Mouse (Mus musculus) liver, embryonic 11.5 days (tissue): ENCODE data around the gene Sncg. TPM values are rescaled to one million over a fixed set of nuclear protein-coding genes. Genes with fewer than 3 reads are reported as not detected.
"Not testable (repeated sequence)": the region's sequence is repeated elsewhere in the genome, so short reads cannot be mapped to it uniquely, and the experiment has no call there.

Experiments
- ATAC-seq: fragments of 200-750 bp; cut with Nextera tagmentation; replicated peaks from 2 replicates; pipeline ENCODE4 v1.8.0; 2017; ENCODE audit warnings: moderate number of reproducible peaks, mild to moderate bottlenecking, moderate TSS enrichment, moderate library complexity; ENCODE audit not compliant: low FRiP score
- DNase-seq: peaks from one replicate; pipeline ENCODE4 v3.0.0-alpha.2; 2017; ENCODE audit warnings: low spot score
- H3K27ac ChIP-seq: fragments of 300-500 bp; sonication (generic); 2 replicates; pipeline ENCODE4 v1.5.1; 2014; ENCODE audit warnings: mild to moderate bottlenecking, low read depth, low read length, control low read depth
- H3K27me3 ChIP-seq: fragments of 300-500 bp; sonication (generic); replicated peaks from 2 replicates; pipeline ENCODE4 v1.6.1; 2014; ENCODE audit warnings: low read length, mixed read lengths; ENCODE audit not compliant: control insufficient read depth, insufficient read depth
- H3K36me3 ChIP-seq: fragments of 300-500 bp; sonication (generic); 2 replicates; pipeline ENCODE4 v1.6.1; 2014; ENCODE audit warnings: mild to moderate bottlenecking, low read length, moderate library complexity, mixed read lengths; ENCODE audit not compliant: control insufficient read depth, insufficient read depth
- H3K4me1 ChIP-seq: fragments of 300-500 bp; sonication (generic); replicated peaks from 2 replicates; pipeline ENCODE4 v1.6.1; 2014; ENCODE audit warnings: low read length, mixed read lengths; ENCODE audit not compliant: control insufficient read depth, insufficient read depth
- H3K4me2 ChIP-seq: fragments of 300-500 bp; sonication (generic); 2 replicates; pipeline ENCODE4 v1.6.1; 2014; ENCODE audit warnings: mild to moderate bottlenecking, control low read depth, moderate library complexity
- H3K4me3 ChIP-seq: fragments of 300-500 bp; sonication (generic); 2 replicates; pipeline ENCODE4 v1.5.1; 2014; ENCODE audit warnings: low read depth, low read length, control low read depth
- H3K9ac ChIP-seq: fragments of 300-500 bp; sonication (generic); 2 replicates; pipeline ENCODE4 v1.6.1; 2014; ENCODE audit warnings: low read depth, low read length, control low read depth
- H3K9me3 ChIP-seq: fragments of 300-500 bp; sonication (generic); 2 replicates; pipeline ENCODE4 v1.6.1; 2016; ENCODE audit warnings: low read length, inconsistent platforms, mixed read lengths; ENCODE audit not compliant: control insufficient read depth
- WGBS: fragments of 180-500 bp; shearing (Covaris S2); extraction: QIAGEN DNeasy Blood & Tissue Kit; methylation state at CpG from one replicate; pipeline ENCODE4 v1.1.7; 2014; 5-methylcytosine and 5-hydroxymethylcytosine counted together
- polyA plus RNA-seq: library from polyadenylated mRNA; unstranded; fragments of >200 nt; fragmentation: Nextera tagmentation; extraction: Ambion mirVana; gene quantifications from 2 replicates; pipeline ENCODE4 v1.2.1, GENCODE M21; 2014

Gene Sncg
- 1.6 and 1.8 TPM in 2 replicates for polyA plus RNA-seq

DNA sequence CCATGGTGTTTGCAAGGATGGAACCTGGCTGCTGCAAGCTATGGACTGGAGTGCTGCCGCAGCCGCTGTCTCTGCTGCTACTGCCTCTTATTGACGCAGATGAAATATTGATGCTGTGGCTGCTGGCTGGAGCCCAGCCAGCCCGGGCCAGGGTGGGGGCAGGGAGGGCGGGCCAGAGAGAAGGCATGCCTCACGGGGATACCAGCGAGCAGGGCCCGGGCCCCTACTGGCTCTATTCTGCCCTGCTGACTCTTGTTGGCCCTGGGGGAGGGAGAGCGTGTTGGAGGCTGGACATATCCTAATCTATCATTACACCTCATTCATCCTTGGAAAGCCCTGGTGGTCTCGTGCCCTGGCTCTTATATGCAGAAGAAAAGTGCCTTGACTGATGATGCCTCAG is at the start of gene Sncg:
Sncg (minus strand) TSS at position 213 of the 400 bp plus-strand sequence.
- no peak within 1 kb of the TSS for H3K9ac ChIP-seq
- H3K4me2 ChIP-seq: 0 out of 2 replicates have a peak within 1 kb of the TSS, but pooled peaks have one; percentile 31
- no peaks in the 10 kb centered on the region for H3K27me3 ChIP-seq
- no peak within 1 kb of the TSS for H3K27ac ChIP-seq
- WGBS: 49% methylated on average over 10 of the region's 10 CpGs
- no peaks in the 10 kb centered on the region for H3K36me3 ChIP-seq
- no peaks in the 10 kb centered on the region for H3K9me3 ChIP-seq
- no peak for ATAC-seq
- H3K4me3 ChIP-seq: 0 out of 2 replicates have a peak within 1 kb of the TSS, but pooled peaks have one; percentile 11
- H3K4me1 ChIP-seq: no peaks in the 10 kb centered on the region
- no peak for DNase-seq

GRCm38 (mm10) chr14:34421078-34421477 is 46.5 kb upstream of the Sncg start:
- WGBS: 95% methylated on average over 1 of the region's 1 CpGs
- no peak for DNase-seq
- no peak overlapping the region for H3K4me2 ChIP-seq

DNA sequence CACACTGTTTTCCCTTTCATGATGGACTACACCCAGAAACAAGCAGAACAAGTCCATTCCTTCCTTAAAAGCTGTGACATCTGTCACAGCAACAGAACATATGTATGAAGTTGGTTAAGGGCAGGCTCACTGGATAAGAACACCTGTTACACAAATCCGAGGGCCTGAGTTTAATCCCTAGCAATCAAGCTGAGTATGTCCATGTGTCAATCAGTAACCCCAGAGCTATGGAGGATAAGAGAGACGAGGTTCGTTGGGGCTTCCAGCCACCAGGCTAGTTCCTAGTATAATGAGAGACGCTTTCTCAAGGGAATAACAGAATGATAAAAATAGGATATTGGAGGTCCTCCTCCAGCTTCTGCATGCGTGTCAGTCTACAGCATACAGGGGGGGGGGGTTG is 42.9 kb upstream of the Sncg start:
- ATAC-seq: no peak
- 81% methylated on average over 5 of the region's 5 CpGs for WGBS
- Histone ChIP-seq H3K9ac (no peak overlapping the region), H3K27me3 (no peaks in the 10 kb centered on the region), H3K4me2 (no peak overlapping the region), H3K36me3 (no peaks in the 10 kb centered on the region), H3K4me1 (no peaks in the 10 kb centered on the region), H3K4me3 (no peak overlapping the region), H3K9me3 (no peaks in the 10 kb centered on the region), H3K27ac (no peak overlapping the region)
- no peak for DNase-seq

More at GRCm38 (mm10) chr14:34421078-34421477, 46.5 kb upstream of the Sncg start:
- no peaks in the 10 kb centered on the region for H3K4me1 ChIP-seq
- no peak overlapping the region for H3K27ac ChIP-seq
- H3K36me3 ChIP-seq: no peaks in the 10 kb centered on the region
- H3K4me3 ChIP-seq: no peak overlapping the region
- no peak for ATAC-seq
- no peak overlapping the region for H3K9ac ChIP-seq
- H3K9me3 ChIP-seq: no peaks in the 10 kb centered on the region
- H3K27me3 ChIP-seq: no peaks in the 10 kb centered on the region

GRCm38 (mm10) chr14:34416946-34417345 is 42.4 kb upstream of the Sncg start:
- H3K4me3 ChIP-seq, H3K4me1 ChIP-seq, H3K27ac ChIP-seq, H3K4me2 ChIP-seq, H3K36me3 ChIP-seq, ATAC-seq, H3K9ac ChIP-seq, H3K9me3 ChIP-seq, H3K27me3 ChIP-seq, DNase-seq: not testable (repeated sequence)
- 87% methylated on average over 4 of the region's 4 CpGs for WGBS

GRCm38 (mm10) chr14:34412164-34412896 is 37.7 kb upstream of the Sncg start:
- Histone ChIP-seq H3K36me3 (peaks cover 6% of the 10 kb centered on the region; the same call in 1 of the 2 replicates), H3K27me3 (no peaks in the 10 kb centered on the region), H3K9ac (no peak overlapping the region), H3K9me3 (no peaks in the 10 kb centered on the region), H3K27ac (no peak overlapping the region), H3K4me2 (no peak overlapping the region), H3K4me1 (no peaks in the 10 kb centered on the region), H3K4me3 (no peak overlapping the region)
- DNase-seq: no peak
- ATAC-seq: no peak
- 92% methylated on average over 7 of the region's 7 CpGs for WGBS

DNA sequence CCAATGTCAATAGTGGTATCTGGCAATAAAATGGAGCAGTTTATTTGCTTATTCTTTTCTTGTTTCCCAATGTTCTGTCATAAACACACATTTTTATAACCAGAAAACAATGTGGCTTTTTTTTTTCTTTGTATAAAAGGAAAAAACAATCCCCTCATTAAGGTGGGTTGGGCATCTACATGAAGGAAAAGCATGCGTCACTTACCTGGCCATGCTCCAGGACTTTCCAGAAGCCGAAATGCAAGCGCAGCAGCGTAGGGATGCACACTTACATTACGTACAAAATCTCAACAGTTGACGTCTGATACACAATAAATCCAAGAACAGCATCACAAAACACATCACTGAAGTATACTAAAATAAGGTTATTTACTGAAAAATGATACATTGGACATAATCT is 36.1 kb upstream of the Sncg start:
- 97% methylated on average over 6 of the region's 6 CpGs for WGBS
- no peaks in the 10 kb centered on the region for H3K9me3 ChIP-seq
- DNase-seq: no peak
- peaks cover 8% of the 10 kb centered on the region; the same call in 1 of the 2 replicates for H3K36me3 ChIP-seq
- H3K27me3 ChIP-seq: no peaks in the 10 kb centered on the region
- H3K9ac ChIP-seq: no peak overlapping the region
- no peak overlapping the region for H3K27ac ChIP-seq
- H3K4me2 ChIP-seq: no peak overlapping the region
- no peak overlapping the region for H3K4me3 ChIP-seq
- no peaks in the 10 kb centered on the region for H3K4me1 ChIP-seq
- ATAC-seq: no peak

GRCm38 (mm10) chr14:34403424-34403823 is 28.8 kb upstream of the Sncg start:
- Histone ChIP-seq H3K27me3 (no peaks in the 10 kb centered on the region), H3K9me3 (no peaks in the 10 kb centered on the region), H3K4me2 (no peak overlapping the region), H3K4me1 (no peaks in the 10 kb centered on the region), H3K9ac (no peak overlapping the region), H3K36me3 (peaks cover 2% of the 10 kb centered on the region; the same call in 1 of the 2 replicates), H3K4me3 (no peak overlapping the region), H3K27ac (no peak overlapping the region)
- WGBS: 92% methylated on average over 7 of the region's 7 CpGs
- DNase-seq (no peak), ATAC-seq (no peak)

DNA sequence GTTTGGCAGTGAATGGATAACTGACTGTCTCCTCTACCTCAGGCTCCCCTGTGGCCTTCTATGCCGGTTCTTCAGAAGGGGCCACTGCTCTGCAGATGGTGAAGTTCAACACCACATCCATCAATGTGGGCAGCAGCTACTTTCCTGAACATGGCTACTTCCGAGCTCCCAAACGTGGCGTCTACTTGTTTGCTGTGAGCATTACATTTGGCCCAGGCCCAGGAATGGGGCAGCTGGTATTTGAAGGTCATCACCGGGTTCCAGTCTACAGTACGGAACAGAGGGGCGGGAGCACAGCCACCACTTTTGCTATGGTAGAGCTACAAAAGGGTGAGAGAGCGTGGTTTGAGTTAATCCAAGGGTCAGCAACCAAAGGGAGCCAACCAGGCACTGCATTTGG is 28.3 kb upstream of the Sncg start:
- no peak overlapping the region for H3K4me2 ChIP-seq
- H3K27ac ChIP-seq: no peak overlapping the region
- H3K9me3 ChIP-seq: no peaks in the 10 kb centered on the region
- no peak for DNase-seq
- H3K4me1 ChIP-seq: no peaks in the 10 kb centered on the region
- WGBS: 81% methylated on average over 8 of the region's 8 CpGs
- ATAC-seq: no peak
- no peak overlapping the region for H3K9ac ChIP-seq
- H3K36me3 ChIP-seq: peaks cover 2% of the 10 kb centered on the region; the same call in 1 of the 2 replicates
- H3K4me3 ChIP-seq: no peak overlapping the region
- no peaks in the 10 kb centered on the region for H3K27me3 ChIP-seq

- Histone ChIP-seq H3K27ac (no peak overlapping the region), H3K27me3 (no peaks in the 10 kb centered on the region), H3K4me2 (no peak overlapping the region), H3K4me3 (no peak overlapping the region), H3K36me3 (no peaks in the 10 kb centered on the region; the same call in 1 of the 2 replicates), H3K9ac (no peak overlapping the region), H3K4me1 (no peaks in the 10 kb centered on the region), H3K9me3 (no peaks in the 10 kb centered on the region)
- ATAC-seq (0 out of 2 replicates have a peak, but pooled peaks have one; percentile 29), DNase-seq (peak; percentile 46)
- WGBS: 36% methylated on average over 6 of the region's 6 CpGs
Measured at GRCm38 (mm10) chr14:34401135-34401534, 26.5 kb upstream of the Sncg start.
